Mouse (Mus musculus) heart, postnatal 0 days (tissue): ENCODE data around the gene Csmd2. TPM values are rescaled to one million over a fixed set of nuclear protein-coding genes. Genes with fewer than 3 reads are reported as not detected.

Experiments used
- ATAC-seq: fragments of 200-750 bp; cut with Nextera tagmentation; 2 replicates; pipeline ENCODE4 v1.8.0; 2017; ENCODE audit warnings: low read depth, moderate number of reproducible peaks, moderate library complexity; ENCODE audit not compliant: insufficient read depth
- DNase-seq: peaks from one replicate; pipeline ENCODE4 v3.0.0-alpha.2; 2016; ENCODE audit warnings: low spot score
- H3K27ac ChIP-seq: fragments of 300-500 bp; sonication (generic); 2 replicates; pipeline ENCODE4 v1.5.1; 2014; ENCODE audit warnings: low read depth, mild to moderate bottlenecking
- H3K27me3 ChIP-seq: fragments of 300-500 bp; sonication (generic); 2 replicates; pipeline ENCODE4 v1.6.1; 2014; ENCODE audit warnings: low read length, mixed read lengths; ENCODE audit not compliant: control insufficient read depth, insufficient read depth
- H3K36me3 ChIP-seq: fragments of 300-500 bp; sonication (generic); replicated peaks from 2 replicates; pipeline ENCODE4 v1.6.1; 2014; ENCODE audit warnings: low read length, mixed read lengths; ENCODE audit not compliant: control insufficient read depth, insufficient read depth
- H3K4me1 ChIP-seq: fragments of 300-500 bp; sonication (generic); 2 replicates; pipeline ENCODE4 v1.6.1; 2014; ENCODE audit warnings: antibody characterized with exemption; ENCODE audit not compliant: control insufficient read depth, insufficient read depth
- H3K4me2 ChIP-seq: fragments of 300-500 bp; sonication (generic); 2 replicates; pipeline ENCODE4 v1.6.1; 2014; ENCODE audit warnings: low read depth, mild to moderate bottlenecking, low read length, moderate library complexity
- H3K4me3 ChIP-seq: fragments of 300-500 bp; sonication (generic); 2 replicates; pipeline ENCODE4 v1.5.1; 2014; ENCODE audit warnings: low read depth, low read length
- H3K9ac ChIP-seq: fragments of 300-500 bp; sonication (generic); replicated peaks from 2 replicates; pipeline ENCODE4 v1.6.1; 2014; ENCODE audit warnings: low read depth, low read length, mixed read lengths
- H3K9me3 ChIP-seq: fragments of 300-500 bp; sonication (generic); replicated peaks from 2 replicates; pipeline ENCODE4 v1.6.1; 2016; ENCODE audit warnings: low read length; ENCODE audit not compliant: control insufficient read depth
- CTCF ChIP-seq: IDR thresholded peaks from 2 replicates; pipeline ENCODE4 v1.5.1; 2016; ENCODE audit warnings: antibody characterized with exemption, control low read depth, low read depth
- EP300 ChIP-seq: IDR thresholded peaks from 2 replicates; pipeline ENCODE4 v1.6.1; 2016; ENCODE audit warnings: antibody characterized with exemption, low read depth
- WGBS: fragments of 180-500 bp; shearing (Covaris S2); extraction: QIAGEN DNeasy Blood & Tissue Kit; methylation state at CpG from one replicate; pipeline ENCODE4 v1.1.7; 2014; 5-methylcytosine and 5-hydroxymethylcytosine counted together
- polyA plus RNA-seq: library from polyadenylated mRNA; unstranded; fragments of >200 nt; fragmentation: Nextera tagmentation; extraction: Ambion mirVana; gene quantifications from 2 replicates; pipeline ENCODE4 v1.2.1, GENCODE M21; 2015
- total RNA-seq: library from RNA; depleted of rRNA; stranded (reverse); fragments of >200 nt; gene quantifications from 2 replicates; pipeline ENCODE4 v1.2.3, GENCODE M21; 2014; ENCODE audit warnings: low replicate concordance

The Csmd2 gene
- total and polyA plus RNA-seq, 2 experiments from 2014 or later, result 0.01 TPM; not detected in 1

GRCm38 (mm10) chr4:128132876-128133646 lies 145.4 kb downstream of the Csmd2 start:
- TF ChIP-seq EP300, result no peak
- TF ChIP-seq CTCF, result no peak
- Histone ChIP-seq H3K27ac (no peak overlapping the region), H3K9me3 (0 out of 2 replicates have a peak, but pooled peaks cover 5% of the 10 kb centered on the region), H3K4me2 (no peak overlapping the region), H3K4me1 (no peaks in the 10 kb centered on the region), H3K36me3 (no peaks in the 10 kb centered on the region), H3K27me3 (no peaks in the 10 kb centered on the region), H3K4me3 (no peak overlapping the region), H3K9ac (no peak overlapping the region)
- DNase-seq (no peak), ATAC-seq (no peak)
- WGBS, result 62% methylated on average over 11 of the region's 11 CpGs

DNA sequence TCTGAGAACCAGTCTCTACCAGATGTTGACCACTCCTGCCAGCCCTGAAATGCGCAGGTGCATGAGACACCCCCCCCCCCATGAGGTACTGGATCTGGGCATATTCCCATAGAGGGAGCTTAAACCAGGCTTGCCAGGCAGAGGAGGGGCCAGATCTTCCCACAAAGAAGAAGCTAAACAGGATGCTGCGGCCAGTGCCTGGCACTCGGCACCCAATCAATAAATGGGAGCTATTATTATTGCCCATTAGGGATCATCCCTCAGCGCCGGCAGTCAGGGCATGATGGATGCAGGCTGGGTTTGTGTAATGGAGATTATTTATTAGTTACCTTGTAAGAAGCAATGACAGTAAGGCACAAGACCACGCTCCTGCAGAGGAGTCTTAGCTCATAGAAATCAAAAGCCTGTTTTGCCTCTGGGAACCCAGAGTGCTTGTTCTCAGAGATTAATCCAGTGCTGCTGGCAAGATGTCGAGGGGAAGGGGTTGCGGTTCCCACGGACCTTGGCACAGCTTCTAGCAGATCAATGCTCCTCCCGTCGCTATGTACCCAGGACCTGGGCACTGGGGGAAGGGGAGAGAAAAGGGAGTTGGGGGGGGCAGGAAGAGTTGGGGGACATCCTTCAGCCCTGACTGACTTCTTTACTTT lies 146.8 kb downstream of the Csmd2 start:
- ATAC-seq (no peak), DNase-seq (no peak)
- Histone ChIP-seq H3K36me3 (no peaks in the 10 kb centered on the region), H3K9ac (no peak overlapping the region), H3K4me1 (no peaks in the 10 kb centered on the region), H3K4me2 (no peak overlapping the region), H3K27ac (no peak overlapping the region), H3K4me3 (no peak overlapping the region), H3K9me3 (0 out of 2 replicates have a peak, but pooled peaks cover 5% of the 10 kb centered on the region), H3K27me3 (no peaks in the 10 kb centered on the region)
- 77% methylated on average over 11 of the region's 11 CpGs for WGBS
- TF ChIP-seq CTCF (no peak), EP300 (no peak)

DNA sequence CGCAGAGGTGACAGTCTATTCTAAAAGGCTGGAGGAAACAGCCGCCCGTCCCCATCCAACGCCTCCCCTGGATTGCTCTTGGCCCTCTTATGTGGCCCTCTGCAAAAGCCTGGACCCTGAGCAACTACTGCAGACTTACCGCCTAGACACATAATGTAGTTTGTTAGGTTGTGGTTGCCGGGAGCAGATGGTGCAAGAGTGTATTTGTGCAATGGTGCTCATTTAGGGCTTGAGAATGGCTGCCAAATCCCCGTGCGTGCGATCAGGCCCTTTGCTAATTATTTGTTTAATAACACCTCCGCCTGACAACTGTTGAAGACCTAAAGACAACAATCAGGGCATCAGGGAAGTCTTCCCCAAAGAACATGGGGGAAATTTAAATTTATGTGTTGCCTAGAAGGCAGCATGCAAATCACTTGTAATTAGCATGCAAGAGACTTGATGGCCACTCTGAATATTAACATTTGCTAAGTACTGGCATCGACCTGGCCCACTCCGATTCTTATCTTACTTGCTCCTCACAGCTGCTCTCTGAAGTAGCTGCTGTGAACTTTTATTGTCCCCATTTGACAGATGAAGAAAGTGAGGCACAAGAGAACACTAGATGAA lies 147.5 kb downstream of the Csmd2 start:
- Histone ChIP-seq H3K9me3 (0 out of 2 replicates have a peak, but pooled peaks cover 5% of the 10 kb centered on the region), H3K27ac (no peak overlapping the region), H3K27me3 (no peaks in the 10 kb centered on the region), H3K36me3 (no peaks in the 10 kb centered on the region), H3K4me3 (no peak overlapping the region), H3K4me2 (no peak overlapping the region), H3K4me1 (no peaks in the 10 kb centered on the region), H3K9ac (no peak overlapping the region)
- no peak for TF ChIP-seq EP300
- TF ChIP-seq CTCF, result no peak
- 74% methylated on average over 12 of the region's 12 CpGs for WGBS
- DNase-seq (no peak), ATAC-seq (no peak)

GRCm38 (mm10) chr4:128139991-128140390 lies 152.3 kb downstream of the Csmd2 start:
- no peak overlapping the region for H3K27ac ChIP-seq
- DNase-seq (no peak), ATAC-seq (no peak)
- H3K36me3 ChIP-seq, result no peaks in the 10 kb centered on the region
- H3K4me2 ChIP-seq, result no peak overlapping the region
- WGBS, result 79% methylated on average over 2 of the region's 2 CpGs
- no peak overlapping the region for H3K4me3 ChIP-seq
- H3K27me3 ChIP-seq, result no peaks in the 10 kb centered on the region
- H3K9ac ChIP-seq, result no peak overlapping the region
- TF ChIP-seq EP300 (no peak), CTCF (no peak)
- H3K9me3 ChIP-seq, result 0 out of 2 replicates have a peak, but pooled peaks cover 5% of the 10 kb centered on the region
- H3K4me1 ChIP-seq, result no peaks in the 10 kb centered on the region

DNA sequence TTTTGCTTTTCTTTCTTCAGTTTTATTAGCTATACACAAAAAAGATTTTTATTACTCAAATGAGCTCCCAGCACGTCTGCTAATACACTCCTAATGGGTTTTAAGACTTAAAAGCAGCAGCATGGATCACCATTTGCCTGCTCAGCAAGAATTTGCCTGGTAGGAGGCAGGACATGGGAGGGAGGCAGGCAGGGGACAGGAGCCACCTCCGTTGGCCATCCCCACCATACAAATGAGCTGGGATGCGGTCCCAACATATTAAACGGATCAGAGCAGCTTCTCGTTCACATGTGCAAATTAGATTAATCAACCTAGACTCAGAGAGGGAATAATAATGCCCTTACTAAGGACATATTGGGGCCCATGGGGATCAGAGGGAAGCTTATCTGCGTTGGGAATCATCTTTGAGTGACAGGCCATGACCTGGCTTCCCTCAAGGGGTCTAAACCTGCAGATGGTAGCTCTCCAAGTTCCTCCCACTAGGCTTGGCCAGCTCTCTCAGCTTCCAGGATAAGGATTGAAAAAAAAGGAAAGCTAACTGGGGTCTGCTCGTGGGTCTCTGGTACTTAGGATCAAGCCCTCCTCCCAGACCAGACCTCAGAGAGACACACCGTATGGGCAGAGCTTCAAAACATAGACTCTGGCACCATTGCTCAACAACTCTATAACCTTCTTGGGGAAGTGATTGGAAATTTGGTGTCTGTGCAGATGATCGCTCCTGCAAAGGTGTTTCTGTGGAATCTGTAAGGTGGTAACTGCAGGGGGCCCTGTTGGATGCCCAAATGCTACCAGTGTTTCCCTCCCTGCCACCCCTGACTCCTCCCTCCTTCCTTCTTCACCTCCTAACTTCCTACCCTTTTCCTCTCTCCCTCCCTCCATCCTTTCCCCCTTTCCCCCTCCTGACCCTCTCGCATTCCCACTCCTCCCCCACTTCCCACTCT lies 153.8 kb downstream of the Csmd2 start:
- H3K36me3 ChIP-seq, result no peaks in the 10 kb centered on the region
- TF ChIP-seq EP300, result no peak
- TF ChIP-seq CTCF, result no peak
- no peak overlapping the region for H3K4me3 ChIP-seq
- no peak overlapping the region for H3K27ac ChIP-seq
- no peaks in the 10 kb centered on the region for H3K9me3 ChIP-seq
- ATAC-seq, result no peak
- H3K9ac ChIP-seq, result no peak overlapping the region
- H3K27me3 ChIP-seq, result no peaks in the 10 kb centered on the region
- H3K4me1 ChIP-seq, result no peaks in the 10 kb centered on the region
- WGBS, result 32% methylated on average over 10 of the region's 10 CpGs
- H3K4me2 ChIP-seq, result no peak overlapping the region
- no peak for DNase-seq
